Mouse (Mus musculus) kidney, adult 8-10 months (tissue): ENCODE results near the gene 1810037I17Rik.

Experiments used
- DNase-seq, 2 experiments: peaks; one replicate each; pipeline ENCODE4 v3.0.0; 2022

1810037I17Rik gene

DNA sequence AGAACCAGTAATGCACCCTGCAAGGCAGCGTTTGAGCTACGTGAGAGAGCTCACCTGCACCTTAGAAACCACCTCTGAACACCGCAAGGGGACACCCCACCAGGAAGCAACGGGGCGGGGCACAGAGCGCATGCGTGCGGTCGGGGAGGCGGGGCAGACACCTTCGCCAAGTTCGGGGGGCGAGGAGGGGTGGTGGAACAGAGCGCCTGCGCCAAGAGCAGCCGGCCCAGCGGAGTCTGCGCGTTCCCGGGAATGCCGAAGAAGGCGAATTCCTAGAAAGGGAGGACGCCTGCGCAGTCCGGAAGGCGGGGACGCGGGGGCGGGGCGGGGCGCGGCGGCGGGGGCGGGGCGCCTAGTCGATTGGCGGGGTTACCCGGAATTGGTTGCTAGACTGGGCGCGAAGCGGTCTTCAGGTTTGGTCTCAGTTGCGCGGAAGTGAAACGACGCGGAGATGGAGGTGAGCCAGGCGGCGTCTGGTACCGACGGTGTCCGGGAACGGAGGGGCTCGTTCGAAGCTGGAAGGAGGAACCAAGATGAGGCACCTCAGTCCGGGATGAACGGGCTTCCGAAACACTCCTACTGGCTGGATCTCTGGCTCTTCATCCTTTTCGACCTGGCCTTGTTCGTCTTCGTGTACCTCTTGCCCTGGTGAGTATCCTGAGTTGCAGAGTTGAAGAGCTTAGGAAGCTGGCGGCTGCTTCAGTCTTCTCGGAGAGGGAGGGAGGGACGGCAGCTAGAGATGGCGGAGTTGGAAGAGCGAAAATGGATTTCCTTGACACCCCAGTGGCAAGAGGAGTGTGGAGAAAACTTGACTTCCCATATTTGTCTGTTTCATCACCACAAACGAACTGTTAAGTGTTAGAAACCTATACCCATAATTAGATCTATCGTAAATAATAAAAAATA lies at the start of gene 1810037I17Rik:
TSS of gene 1810037I17Rik (plus strand) at position 195 of the 906 bp plus-strand sequence.
- peak; percentile 96 for DNase-seq

DNA sequence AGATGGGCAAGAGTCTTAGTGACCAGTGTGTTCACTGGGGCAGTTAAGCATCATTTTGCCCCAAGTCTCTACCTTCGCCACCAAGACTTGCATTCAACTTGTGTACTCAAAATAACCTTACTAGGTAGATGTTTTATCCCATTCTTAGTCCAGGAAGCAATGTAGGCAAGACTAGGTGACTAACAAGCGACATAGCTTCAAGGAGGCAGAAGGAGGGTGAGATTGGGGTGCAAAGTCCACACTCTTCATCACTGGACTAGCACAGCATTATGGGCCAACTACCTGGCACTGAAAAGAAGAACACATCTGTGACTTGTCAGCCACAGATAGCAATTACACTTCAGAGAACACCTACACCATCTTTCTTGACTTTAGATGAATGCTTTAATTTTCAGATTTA lies 47.1 kb upstream of the 1810037I17Rik start:
- no peak for DNase-seq

DNA sequence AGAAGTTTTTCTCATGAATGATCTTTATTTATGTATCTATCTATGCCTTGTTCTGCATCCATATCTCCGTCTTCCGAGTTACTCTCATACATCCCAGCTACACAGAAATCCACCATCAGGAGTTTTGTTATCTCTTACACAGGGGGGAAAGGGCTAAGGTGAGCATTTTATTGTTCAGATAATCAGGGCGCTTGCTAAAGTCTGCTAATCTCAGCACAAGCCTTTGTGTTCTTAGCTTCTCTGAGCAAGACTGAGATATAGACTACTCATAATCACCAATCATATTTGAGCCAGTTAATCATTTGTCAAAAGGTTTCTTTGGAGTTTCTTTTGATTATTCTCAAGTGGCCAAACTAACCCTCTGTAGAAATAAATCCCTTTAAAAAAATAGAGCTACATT lies 46.5 kb upstream of the 1810037I17Rik start:
- DNase-seq: no peak

DNA sequence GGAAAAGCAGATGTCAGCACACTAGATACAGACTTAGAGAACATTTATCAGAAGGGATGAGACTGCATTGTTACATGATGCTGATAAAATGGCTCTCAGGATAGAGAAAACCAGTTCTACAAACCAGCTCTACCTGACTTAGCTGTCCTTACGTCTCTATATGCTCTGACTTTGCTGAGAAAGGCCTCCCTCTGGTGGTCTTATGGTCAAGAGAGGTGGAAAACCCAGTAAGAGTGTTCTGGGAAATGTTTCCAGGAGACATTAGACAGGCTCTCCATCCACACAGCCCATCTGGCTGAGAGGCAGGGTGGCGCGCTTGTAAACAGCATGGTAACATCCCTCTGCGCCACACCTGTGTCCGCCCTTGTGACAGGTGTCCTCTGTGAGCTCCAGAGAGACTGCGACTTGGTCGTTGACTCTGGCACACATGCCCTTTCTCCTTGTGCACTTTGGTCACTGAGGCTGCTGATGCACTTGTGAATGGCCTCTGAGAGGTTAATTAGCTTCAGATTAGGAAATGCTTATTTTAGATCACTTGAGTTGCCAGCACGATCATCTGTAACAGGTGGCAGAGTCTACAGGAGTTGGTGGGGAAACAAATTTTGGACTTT lies 45.2 kb upstream of the 1810037I17Rik start:
- no peak for DNase-seq

DNA sequence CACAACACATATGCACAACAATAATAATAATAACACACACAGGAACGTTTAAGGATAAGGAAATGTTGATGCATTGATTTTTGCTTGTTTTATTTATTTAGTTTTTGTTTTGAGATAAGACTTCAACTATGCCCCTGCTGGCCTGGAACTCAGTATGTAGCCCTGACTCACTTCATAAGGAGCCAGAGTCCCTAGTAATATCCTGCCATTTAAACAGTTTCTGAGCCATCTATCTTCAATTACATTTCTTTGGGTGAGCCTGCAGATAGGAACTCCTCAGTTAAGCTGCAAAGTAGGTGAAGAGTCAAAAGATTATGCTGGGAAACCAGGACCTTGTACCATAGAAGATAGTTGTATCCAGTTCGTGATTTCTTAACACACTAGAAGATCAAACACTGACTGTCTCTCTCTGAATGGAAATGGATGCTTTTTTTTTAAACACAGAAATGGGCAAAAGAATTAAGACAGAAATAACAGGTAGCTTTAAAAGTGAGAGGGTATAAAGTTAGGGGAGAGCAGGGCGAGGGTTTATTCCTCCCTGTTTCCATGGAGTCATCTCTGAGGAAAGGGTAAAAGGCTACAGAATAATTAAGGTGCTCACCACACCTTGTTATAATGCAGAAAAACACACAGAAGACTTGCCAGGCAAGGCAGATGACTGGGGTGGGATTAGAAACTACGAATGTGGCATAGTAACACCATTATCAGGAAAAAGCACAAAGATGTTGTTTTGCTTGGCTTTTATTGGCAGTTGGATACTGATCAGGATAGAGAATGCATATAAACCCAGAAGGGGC lies 36.3 kb upstream of the 1810037I17Rik start:
- DNase-seq: no peak

DNA sequence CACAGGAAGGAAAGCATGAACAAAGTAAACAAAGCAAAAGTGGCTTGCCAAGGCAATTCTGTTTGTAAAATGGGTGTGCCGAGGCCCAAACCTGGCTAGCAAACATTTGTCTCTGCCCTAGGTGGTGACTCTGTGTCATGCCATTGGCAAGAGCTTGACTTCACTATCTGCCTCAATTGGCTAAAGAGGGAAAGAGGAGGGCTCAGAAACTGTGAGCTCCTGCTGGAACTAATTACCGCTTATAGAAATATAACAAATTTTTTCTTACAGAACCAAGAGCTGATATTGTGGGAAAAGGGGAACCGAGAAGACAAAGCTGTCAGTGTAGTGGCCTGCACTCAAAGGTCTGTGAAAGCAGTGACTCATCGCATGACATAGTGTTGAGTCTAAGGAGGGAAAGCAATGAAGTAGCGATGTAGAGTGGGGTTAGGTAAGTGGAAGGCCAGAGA lies 35.6 kb upstream of the 1810037I17Rik start:
- DNase-seq: no peak

DNA sequence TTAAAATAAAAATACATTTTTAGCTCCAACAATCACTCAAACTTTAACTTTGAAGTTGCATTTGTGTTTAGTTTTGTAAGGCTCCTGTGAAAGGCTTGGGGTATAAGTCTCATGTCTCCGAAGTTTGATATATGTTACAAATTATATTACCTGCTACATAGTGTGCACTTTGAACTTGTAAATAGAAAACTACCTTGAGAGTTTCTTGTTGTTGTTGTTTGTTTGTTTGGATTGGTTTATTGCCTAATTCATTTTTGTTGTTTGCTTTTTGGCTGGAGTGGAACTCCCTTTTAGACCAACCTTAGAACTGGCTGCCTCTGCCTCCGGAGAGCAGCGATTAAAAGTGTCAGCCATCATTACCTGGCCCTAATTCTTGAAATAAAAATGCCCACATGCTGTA lies 29.2 kb upstream of the 1810037I17Rik start, which contains the start of gene Fabp2:
TSS of gene Fabp2 (plus strand) at position 301 of the 400 bp plus-strand sequence.
- no peak for DNase-seq

DNA sequence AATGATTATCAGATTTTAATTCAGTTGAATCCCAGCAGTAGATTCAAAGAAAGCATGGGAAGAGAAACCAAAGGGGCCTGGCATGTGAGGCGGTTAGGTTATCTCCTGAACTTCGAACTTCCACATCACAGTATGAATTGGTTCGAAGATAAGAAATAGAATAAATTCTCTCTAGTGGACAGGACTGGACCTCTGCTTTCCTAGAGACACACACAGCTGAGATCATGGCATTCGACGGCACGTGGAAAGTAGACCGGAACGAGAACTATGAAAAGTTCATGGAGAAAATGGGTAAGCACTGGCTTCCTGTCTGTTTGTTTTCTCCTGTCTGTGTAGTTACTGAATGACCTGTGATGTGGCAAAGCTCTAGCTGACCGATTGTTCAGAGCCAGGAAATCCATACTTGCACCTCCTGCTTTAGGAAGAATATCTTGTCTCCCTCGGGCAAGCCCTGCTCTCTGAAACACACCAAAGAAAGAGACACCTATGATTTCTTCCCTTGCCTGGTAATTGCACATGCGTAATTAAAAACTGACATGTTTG lies 28.7 kb upstream of the 1810037I17Rik start:
- DNase-seq: no peak

DNA sequence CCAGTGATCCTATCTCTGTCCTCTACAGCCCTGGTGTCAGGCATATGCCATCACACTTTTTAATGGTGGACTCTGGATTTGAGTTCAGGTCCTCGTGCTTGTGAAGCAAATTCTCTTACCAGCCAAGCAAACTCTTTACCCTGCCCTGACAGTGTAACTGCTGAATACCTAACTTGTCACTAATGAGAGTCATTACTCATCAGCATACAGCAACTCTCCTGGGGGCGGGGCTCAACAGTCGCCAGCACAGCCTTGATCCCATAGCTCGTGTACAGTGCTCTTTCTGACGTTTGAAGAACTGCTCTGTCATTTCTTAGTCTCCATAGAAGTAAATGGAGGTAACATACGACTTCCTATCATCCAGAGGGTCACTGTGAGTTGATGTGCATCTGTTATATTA lies 25.7 kb upstream of the 1810037I17Rik start:
- no peak for DNase-seq

DNA sequence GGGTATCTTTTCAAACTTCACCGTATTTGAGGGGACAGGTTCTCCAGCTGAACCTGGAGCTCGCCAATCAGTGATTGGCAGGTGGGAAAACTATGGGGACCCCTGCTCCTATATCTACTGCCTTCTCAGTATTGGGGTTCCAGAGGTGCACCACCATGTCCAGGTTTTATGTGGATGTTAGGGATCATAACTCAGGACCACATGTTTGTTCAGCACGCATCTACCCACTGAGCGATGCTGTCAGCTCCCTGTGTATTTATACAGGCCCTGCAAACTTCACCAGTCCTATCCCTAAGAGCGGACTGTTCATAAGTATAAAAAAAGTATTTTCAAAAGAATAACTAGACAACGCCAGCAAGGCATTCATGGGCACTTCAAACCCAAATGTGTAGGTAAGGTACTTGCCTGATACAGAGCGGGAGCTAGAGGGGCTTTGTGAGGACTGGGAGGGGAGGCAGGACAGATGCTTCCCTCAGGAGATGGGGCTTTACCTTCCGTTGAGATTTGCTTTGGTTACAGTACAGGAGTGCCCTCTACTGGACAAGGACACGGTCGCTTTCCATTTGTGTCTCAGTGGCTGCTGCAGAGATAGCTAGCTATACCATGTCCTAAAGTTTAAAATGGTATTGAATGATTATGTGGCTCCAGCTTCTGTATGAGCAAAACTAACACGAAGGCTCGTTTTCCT lies 20.1 kb upstream of the 1810037I17Rik start:
- no peak for DNase-seq

DNA sequence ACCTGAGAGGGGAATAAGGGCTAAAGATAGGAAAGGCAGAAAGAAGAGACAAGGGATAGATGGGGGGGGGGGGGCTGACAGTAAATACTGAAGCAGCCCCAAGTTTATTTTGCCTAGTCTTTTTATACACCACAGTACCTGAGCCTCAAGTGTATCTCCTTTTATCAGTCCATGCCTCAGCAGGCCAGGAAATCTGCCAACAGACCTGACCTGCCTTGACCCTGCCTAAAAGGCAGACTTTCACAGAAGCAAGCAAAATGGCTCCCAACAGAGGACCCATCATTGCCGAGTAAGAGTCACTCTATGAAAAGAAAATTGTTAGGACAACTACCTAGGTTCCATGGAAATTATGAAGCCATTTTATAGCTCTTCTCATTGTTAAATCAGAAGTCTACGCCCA lies 16.2 kb upstream of the 1810037I17Rik start:
- DNase-seq: no peak

DNA sequence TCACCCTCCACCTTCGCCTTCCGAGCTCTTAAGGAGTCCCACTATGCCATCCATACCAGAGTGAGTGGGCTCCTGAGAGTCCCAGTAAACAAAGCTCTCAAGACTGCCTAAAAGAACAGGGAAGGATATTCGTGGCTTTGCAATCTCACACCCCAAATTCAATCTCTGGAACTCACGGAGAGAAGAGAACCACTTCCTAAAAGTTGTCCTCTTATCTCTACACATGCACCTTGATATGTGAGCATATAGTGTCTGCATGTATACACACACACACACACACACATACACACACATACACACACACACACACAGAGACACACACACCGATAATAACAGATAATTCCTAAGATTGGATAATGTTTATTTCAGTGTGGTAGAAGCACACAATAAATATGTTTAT lies 8.5 kb upstream of the 1810037I17Rik start:
- DNase-seq: no peak

DNA sequence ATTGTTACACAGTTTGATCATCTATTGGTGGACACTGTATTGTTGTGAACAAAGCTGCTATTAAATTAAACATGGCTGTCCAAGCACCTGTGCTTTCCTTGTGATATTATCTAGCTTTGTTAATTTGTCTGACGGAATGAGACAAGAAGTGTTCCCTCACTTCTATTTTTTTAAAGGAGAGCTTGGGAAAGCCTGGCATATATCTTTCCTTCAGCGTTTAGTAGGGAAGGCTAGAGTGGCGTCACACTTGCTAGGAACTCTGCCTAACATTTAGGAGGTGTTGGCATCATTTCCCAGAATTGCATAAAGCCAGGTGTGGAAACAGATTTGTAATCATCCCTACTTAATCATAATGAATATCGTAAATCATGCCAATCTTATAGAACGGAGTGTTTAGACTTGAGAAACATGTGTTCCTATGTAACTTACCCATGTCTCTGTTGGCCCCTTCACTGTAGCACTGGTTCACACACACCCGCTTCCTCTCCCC lies 7.8 kb upstream of the 1810037I17Rik start:
- DNase-seq: no peak

DNA sequence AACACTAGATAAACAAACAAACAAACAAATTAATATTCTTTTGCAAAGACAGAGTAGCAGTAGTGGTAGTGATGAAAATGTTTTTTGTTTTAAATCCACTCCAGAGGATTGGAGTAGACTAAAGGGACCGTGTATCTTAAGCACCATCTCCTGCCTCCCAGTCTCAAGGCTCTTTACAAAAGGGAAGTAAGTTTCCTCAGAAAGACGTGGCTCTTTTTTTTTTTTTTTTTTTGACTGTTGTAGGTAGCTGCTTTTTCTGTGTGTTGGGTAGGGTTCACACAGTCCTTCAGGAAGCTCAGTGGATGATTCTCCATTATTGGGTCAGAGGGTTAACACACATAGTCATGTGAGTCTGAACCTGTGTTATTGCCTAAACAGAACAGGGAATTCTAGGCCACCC lies 5.3 kb upstream of the 1810037I17Rik start:
- DNase-seq: no peak

DNA sequence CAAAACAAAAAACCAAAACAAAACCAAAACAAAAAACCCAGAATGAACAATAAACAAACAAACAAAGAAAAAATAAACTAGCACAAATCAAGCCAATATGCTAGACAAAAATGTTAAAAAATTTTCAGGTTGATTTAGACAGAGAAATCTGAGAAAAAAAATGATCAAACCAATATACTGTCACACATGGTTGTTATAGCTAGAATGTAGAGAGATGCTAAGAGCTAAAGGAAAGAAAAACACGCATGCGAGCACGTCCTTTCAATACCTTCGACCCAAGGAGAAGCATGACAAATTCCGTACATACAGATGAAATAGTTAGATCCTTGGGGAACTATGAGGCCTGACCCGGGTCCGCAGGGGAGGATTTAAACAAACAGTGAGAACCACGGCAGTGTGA lies 4.7 kb upstream of the 1810037I17Rik start, which contains the start of gene Gm10959:
TSS of gene Gm10959 (minus strand) at position 101 of the 400 bp plus-strand sequence.
- DNase-seq: no peak

DNA sequence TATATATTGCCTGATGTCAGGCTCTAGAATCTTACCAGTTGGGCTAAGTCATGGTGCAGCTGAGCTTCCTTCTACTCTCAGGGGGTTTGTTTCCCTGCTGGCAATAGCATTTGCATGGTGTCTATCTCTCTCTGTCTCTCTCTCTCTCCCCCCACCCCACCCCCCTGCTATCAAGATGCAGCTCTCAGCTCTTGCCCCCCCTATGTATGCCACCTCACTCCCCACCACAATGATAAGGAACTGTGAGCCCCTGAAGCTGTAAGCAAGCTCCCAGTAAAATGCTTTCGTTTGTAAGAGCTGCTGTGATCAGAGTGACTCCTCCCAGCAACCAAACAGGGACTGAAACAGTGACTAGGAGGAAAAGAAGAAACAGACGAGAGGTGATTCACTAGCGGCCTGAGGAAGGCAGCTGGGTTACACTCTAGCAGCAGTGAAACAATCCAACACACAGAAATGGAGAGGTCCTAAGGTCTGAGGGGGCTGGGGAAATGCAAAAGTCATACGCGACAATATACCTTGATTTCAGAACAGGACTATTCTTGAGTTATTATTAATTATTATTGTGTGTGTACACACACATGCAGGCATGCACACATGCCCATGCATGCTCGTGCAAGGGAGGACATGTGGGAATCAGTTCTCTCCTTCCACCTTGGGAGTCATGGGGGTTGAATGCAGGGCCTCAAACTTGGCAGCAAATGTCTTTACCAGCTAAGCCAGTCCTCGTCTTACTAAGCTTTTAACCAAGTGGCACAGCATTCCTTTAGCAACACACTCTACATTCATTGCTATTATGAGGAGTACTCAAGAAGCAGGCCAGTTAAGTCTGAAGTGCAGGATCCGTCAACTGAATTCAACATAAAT lies 3.2 kb upstream of the 1810037I17Rik start:
- DNase-seq: no peak

DNA sequence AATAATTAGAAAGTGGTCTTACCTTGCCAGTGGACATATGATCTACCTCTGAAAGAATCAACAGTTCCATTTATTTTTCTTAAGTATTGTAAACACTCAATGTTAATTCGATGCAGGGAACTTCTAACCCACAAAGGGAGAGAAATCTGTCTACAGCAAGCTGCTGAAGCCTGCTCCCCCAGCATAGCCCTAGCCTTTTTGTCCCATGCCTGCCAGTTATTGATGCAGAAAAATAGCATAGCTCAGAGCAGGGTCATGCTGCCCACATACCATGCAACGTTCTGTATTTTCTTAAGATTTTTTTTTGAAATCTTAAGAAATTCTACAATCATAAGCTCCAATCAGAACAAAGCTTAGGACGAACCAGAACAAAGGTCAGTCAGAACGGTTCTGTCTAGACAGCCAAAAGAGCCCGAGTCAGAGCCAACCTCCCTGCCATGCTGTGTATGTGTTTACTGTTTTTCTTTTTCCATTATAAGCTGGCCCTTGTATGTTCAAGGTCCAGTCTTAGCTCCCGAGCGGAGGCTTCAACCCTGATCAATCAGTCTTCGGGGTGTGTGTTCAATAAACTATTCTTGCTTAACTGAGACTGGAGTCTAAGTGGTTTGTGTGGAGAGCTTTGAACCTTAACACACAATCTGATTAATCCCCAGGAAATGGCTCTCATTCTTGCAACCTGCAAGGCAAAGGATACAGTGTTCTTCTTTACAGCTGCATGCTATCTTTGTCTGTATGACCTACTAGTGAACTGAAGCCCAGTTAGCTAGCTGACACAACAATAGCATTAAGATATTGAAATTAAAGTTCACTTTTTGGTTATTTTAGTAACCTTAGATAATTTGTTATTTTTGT lies 2.1 kb upstream of the 1810037I17Rik start:
- DNase-seq: peak; percentile 47 to 51

DNA sequence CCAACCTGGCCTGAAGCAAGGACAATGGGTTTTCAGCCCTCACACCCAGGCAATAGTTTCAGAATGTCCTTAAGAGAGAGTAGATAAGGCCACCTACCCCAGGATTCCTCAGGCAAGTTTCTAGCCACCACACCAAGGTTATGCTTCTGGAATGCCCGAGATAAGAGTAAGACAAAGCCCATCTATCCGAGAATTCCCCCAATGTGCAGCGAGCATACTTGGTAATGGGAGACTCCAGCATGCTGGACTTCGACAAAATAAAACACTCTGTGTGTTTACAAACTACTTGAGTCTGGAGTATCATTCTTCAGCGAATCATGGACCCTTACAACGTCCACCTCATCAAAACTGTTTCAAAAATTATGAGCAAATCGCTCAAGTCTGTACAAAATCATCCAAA lies 856 bp upstream of the 1810037I17Rik start:
- no peak for DNase-seq

DNA sequence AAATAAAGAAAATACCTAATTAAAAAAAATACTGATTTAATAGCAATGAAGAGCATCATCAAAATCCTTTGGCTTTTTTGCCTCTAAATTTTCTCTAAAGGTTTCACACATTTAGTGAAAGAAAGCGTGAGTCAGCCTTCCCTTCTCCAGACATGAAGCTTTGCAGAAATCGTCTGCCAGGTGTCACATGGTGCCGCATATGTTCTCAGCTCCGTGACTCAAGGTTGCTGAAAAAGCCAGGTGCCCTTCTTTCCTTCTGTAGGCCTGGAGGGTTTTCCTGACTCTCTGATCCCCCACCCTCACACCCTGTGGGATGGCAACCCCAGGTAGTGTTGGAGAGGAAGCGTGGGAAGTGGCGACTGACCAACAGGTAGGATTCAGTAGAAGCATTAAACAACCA lies 5.7 kb downstream of the 1810037I17Rik start:
- DNase-seq: no peak

DNA sequence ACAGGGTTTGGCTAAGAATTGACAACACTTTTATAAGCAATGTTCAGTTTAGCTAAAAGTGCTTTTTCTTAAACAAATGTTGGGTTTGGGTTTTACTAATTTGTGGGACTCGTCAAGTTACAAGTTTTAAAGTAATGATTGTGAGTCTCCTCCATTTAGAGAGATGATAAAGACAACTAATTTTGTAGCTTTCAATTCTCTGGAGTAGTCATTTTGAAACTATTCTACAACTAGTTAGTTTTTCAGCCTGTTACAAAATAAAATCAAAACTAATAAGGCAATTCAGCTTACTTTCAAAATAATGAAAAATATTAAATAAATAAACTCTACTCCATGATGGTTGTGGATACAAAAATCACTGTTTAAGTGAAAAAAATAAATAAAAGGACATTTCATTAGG lies 8.5 kb downstream of the 1810037I17Rik start:
- no peak for DNase-seq
